In the genomic region with DNA sequence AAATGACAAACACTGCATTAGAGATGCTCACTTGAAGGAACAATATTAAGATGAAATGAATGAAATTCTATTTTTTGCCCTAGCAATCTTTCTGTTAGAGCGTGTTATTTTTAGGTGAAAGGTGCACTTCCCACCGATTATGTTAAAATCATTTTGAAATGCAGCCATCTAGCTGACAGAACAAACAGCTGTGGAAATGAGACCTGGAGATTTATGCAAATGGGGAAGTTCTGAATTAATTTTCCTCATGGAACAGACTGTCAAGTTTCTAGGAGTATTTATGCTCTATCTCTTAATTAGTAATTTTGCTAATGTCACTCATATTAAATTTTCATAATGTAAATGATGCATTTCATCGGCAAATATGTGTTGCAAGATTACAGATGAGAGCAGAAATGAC, we compare ENCODE assay signal across 26 mouse cellular contexts.
DNase-seq lines count a peak whose midpoint lies in the region; ATAC-seq lines count a peak whose summit lies in the region.
"Had no signal": no experiment of that assay in that cellular context is flagged by ENCODE, and none has a peak within 500 bp of the region (broad histone marks: within the 10 kb centered on the region; RNA-seq: fewer than 3 reads in every experiment).

No protein-coding gene starts in this region.

- H3K36me3 ChIP-seq in forebrain, embryonic 16.5 days (ENCODE audit: control insufficient read depth, insufficient read depth): no peaks in the 10 kb centered on the region
- no peaks in the 10 kb centered on the region for H3K36me3 ChIP-seq in forebrain, embryonic 10.5 days (replicated peaks)
- H3K36me3 ChIP-seq in midbrain, embryonic 14.5 days (ENCODE audit: control insufficient read depth, insufficient read depth, low read length): no peaks in the 10 kb centered on the region
- no peaks in the 10 kb centered on the region for H3K36me3 ChIP-seq in midbrain, embryonic 16.5 days (ENCODE audit: control insufficient read depth, insufficient read depth, low read length)
- H3K36me3 ChIP-seq: embryonic facial prominence, embryonic 10.5 days; embryonic facial prominence, embryonic 13.5 days; hindbrain, embryonic 12.5 days had no signal

- no peak overlapping the region for H3K4me3 ChIP-seq in forebrain, embryonic 16.5 days (replicated peaks; ENCODE audit: low read length)
- no peak overlapping the region for H3K4me3 ChIP-seq in forebrain, embryonic 10.5 days
- no peak overlapping the region for H3K4me3 ChIP-seq in midbrain, embryonic 14.5 days (replicated peaks; ENCODE audit: low read depth, low read length)
- no peak overlapping the region for H3K4me3 ChIP-seq in midbrain, embryonic 16.5 days (ENCODE audit: low read depth, low read length)
- H3K4me3 ChIP-seq: embryonic facial prominence, embryonic 10.5 days; embryonic facial prominence, embryonic 13.5 days; erythroblast, embryonic 14.5 days; gastrocnemius, adult 2 months; hindbrain, embryonic 12.5 days had no signal

- peak; percentile 71 for ATAC-seq in forebrain, embryonic 16.5 days
- no peak for ATAC-seq in midbrain, embryonic 14.5 days (ENCODE audit: low FRiP score, low TSS enrichment)
- no peak for ATAC-seq in midbrain, embryonic 16.5 days
- ATAC-seq: CD4-positive, CD25-positive, alpha-beta regulatory T cell, adult 4 months; hindbrain, embryonic 16.5 days; inflammation-experienced regulatory T-cells, adult 6 months; intestine, embryonic 16.5 days had no signal

- no peak for DNase-seq in forebrain, embryonic 10.5 days (ENCODE audit: extremely low spot score, low spot score)
- DNase-seq in midbrain, embryonic 14.5 days: peak; percentile 15
- DNase-seq in brain, embryonic 18.5 days (ENCODE audit: low read depth, low spot score): peak; percentile 8
- DNase-seq in right cerebral cortex, postnatal 4 days: no peak
- DNase-seq: adrenal gland, adult 2 months; adrenal gland, postnatal 14 days; cerebellum, adult 11-12 months; cerebellum, adult 8-10 months; cerebellum, postnatal 10 days; cerebellum, postnatal 36 days; embryo, embryonic 11 days; gastrocnemius, adult 2 months; gastrocnemius, postnatal 14 days; heart, adult 11 months; kidney, adult 18-20 months had no signal

- no peak overlapping the region for H3K9ac ChIP-seq in forebrain, embryonic 16.5 days (replicated peaks; ENCODE audit: low read depth, low read length)
- no peak overlapping the region for H3K9ac ChIP-seq in midbrain, embryonic 14.5 days (replicated peaks; ENCODE audit: low read length)
- no peak overlapping the region for H3K9ac ChIP-seq in midbrain, embryonic 16.5 days (ENCODE audit: low read depth, low read length)
- H3K9ac ChIP-seq: embryonic facial prominence, embryonic 13.5 days; hindbrain, embryonic 12.5 days had no signal

- H3K27me3 ChIP-seq in forebrain, embryonic 16.5 days (replicated peaks; ENCODE audit: control insufficient read depth, insufficient read depth, low read length): no peaks in the 10 kb centered on the region
- H3K27me3 ChIP-seq in forebrain, embryonic 10.5 days (ENCODE audit: poor library complexity, severe bottlenecking): no peaks in the 10 kb centered on the region
- no peaks in the 10 kb centered on the region for H3K27me3 ChIP-seq in midbrain, embryonic 14.5 days (ENCODE audit: control insufficient read depth, insufficient read depth, low read length)
- H3K27me3 ChIP-seq in midbrain, embryonic 16.5 days (ENCODE audit: control insufficient read depth, insufficient read depth, low read depth, low read length): no peaks in the 10 kb centered on the region
- H3K27me3 ChIP-seq: embryonic facial prominence, embryonic 13.5 days; hindbrain, embryonic 12.5 days had no signal

- no peak overlapping the region for H3K27ac ChIP-seq in forebrain, embryonic 16.5 days (ENCODE audit: low read length)
- no peak overlapping the region for H3K27ac ChIP-seq in forebrain, embryonic 10.5 days
- no peak overlapping the region for H3K27ac ChIP-seq in midbrain, embryonic 14.5 days (replicated peaks; ENCODE audit: low read depth, low read length)
- H3K27ac ChIP-seq in midbrain, embryonic 16.5 days (ENCODE audit: low read length): no peak overlapping the region
- H3K27ac ChIP-seq: embryonic facial prominence, embryonic 10.5 days; embryonic facial prominence, embryonic 13.5 days; gastrocnemius, adult 2 months; hindbrain, embryonic 12.5 days had no signal

- WGBS in forebrain, embryonic 16.5 days: 45% methylated on average over 3 of the region's 3 CpGs
- WGBS in forebrain, embryonic 10.5 days: 86% methylated on average over 3 of the region's 3 CpGs
- WGBS in midbrain, embryonic 14.5 days: 67% methylated on average over 3 of the region's 3 CpGs
- WGBS in midbrain, embryonic 16.5 days: 53% methylated on average over 3 of the region's 3 CpGs

- H3K9me3 ChIP-seq in forebrain, embryonic 16.5 days (ENCODE audit: control insufficient read depth, low read length): no peaks in the 10 kb centered on the region
- H3K9me3 ChIP-seq in forebrain, embryonic 10.5 days: no peaks in the 10 kb centered on the region
- H3K9me3 ChIP-seq in midbrain, embryonic 14.5 days (ENCODE audit: control insufficient read depth, low read length): no peaks in the 10 kb centered on the region
- H3K9me3 ChIP-seq in midbrain, embryonic 16.5 days (replicated peaks; ENCODE audit: control insufficient read depth, low read length, poor library complexity, severe bottlenecking): no peaks in the 10 kb centered on the region
- H3K9me3 ChIP-seq: embryonic facial prominence, embryonic 10.5 days; embryonic facial prominence, embryonic 13.5 days; hindbrain, embryonic 12.5 days had no signal

- H3K4me1 ChIP-seq in forebrain, embryonic 16.5 days (replicated peaks; ENCODE audit: control insufficient read depth, insufficient read depth, low read length): no peaks in the 10 kb centered on the region
- no peaks in the 10 kb centered on the region for H3K4me1 ChIP-seq in forebrain, embryonic 10.5 days
- H3K4me1 ChIP-seq in midbrain, embryonic 14.5 days (ENCODE audit: control insufficient read depth, insufficient read depth, low read length): no peaks in the 10 kb centered on the region
- no peaks in the 10 kb centered on the region; the same call in 1 of the 2 replicates for H3K4me1 ChIP-seq in midbrain, embryonic 16.5 days (ENCODE audit: control insufficient read depth, insufficient read depth, low read length)
- H3K4me1 ChIP-seq: embryonic facial prominence, embryonic 10.5 days; embryonic facial prominence, embryonic 13.5 days; hindbrain, embryonic 12.5 days had no signal

- H3K4me2 ChIP-seq in forebrain, embryonic 16.5 days (ENCODE audit: low read length): no peak overlapping the region
- H3K4me2 ChIP-seq in midbrain, embryonic 14.5 days (ENCODE audit: low read length): no peak overlapping the region
- no peak overlapping the region for H3K4me2 ChIP-seq in midbrain, embryonic 16.5 days (ENCODE audit: low read length)
- H3K4me2 ChIP-seq: embryonic facial prominence, embryonic 13.5 days; heart, embryonic 11.5 days; hindbrain, embryonic 12.5 days had no signal

Comparison
In these comparisons a context has a peak if more than half of its experiments do, and no peak if none do; other contexts are left out.
1. DNase-seq: peak in midbrain, embryonic 14.5 days (single experiment) and brain, embryonic 18.5 days (single experiment); none in forebrain, embryonic 10.5 days (single experiment) and right cerebral cortex, postnatal 4 days (single experiment).